Mouse (Mus musculus): Measurements from ENCODE around the gene Mapk9. TPM values are rescaled to one million over a fixed set of nuclear protein-coding genes. Genes with fewer than 3 reads are reported as not detected.

The Mapk9 gene
- polyA plus RNA-seq, 1 experiment from 2014 or later = 36.1 TPM

DNA sequence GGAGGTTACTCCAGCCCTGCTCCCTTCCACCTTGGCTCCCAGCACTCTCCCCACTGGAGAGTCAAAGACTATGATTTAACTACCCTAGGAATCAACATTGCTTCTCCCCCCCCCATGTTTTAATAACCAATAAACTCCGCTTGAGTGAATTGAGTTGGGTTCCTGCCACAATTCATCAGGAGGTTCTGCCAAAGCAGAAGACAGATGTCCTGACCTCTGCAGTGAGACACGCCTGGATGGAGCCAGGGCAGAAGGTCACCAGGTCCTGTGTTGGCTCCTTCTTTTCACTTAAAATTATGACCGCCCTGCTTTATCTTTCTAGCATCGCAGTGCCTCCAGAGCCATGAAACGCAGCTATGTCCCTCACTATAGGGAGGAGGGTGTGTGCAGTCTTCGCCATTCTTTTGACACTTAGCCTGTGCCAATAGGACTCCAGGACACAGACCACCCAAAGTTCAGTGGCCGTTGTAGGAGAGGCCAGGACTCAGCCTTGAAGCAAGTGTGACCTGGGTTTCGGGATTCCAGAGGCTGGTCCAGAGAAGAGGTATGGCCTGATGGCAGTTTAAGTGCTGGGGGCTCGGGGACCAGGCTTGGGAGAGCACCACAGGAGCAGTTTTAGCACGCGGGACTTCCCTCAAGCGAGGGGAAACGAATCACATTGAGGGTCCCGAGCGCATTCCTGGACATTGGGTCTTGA, 54.6 kb downstream of the Mapk9 start:
- H3K9me3 ChIP-seq = no peaks in the 10 kb centered on the region
- H3K4me1 ChIP-seq = peaks cover 9% of the 10 kb centered on the region
- H3K4me3 ChIP-seq = peak overlapping the region; percentile 59
- peak; percentile 36; the same call in 1 of the 2 replicates for ATAC-seq (ENCODE audit: borderline replicate concordance, extremely low read depth, low FRiP score, low TSS enrichment)
- 17% methylated on average over 15 of the region's 15 CpGs for WGBS
- peak overlapping the region; percentile 100 for H3K4me2 ChIP-seq
- H3K27me3 ChIP-seq = peaks cover 41% of the 10 kb centered on the region
- H3K9ac ChIP-seq = no peak overlapping the region
- H3K27ac ChIP-seq = no peak overlapping the region
- no peaks in the 10 kb centered on the region for H3K36me3 ChIP-seq

GRCm38 (mm10) chr11:49901659-49902458, 55.3 kb downstream of the Mapk9 start, which contains the start of gene Rasgef1c:
Gene Rasgef1c (plus strand): TSS chr11:49901835.
- Histone ChIP-seq H3K27ac (no peak within 1 kb of the TSS), H3K4me2 (peak within 1 kb of the TSS; percentile 100), H3K36me3 (no peaks in the 10 kb centered on the region), H3K9ac (peak within 1 kb of the TSS; percentile 33), H3K4me1 (peaks cover 9% of the 10 kb centered on the region), H3K27me3 (peaks cover 41% of the 10 kb centered on the region), H3K9me3 (no peaks in the 10 kb centered on the region), H3K4me3 (peak within 1 kb of the TSS; percentile 59)
- 2% methylated on average over 80 of the region's 99 CpGs for WGBS
- peak; percentile 71 for ATAC-seq (ENCODE audit: borderline replicate concordance, extremely low read depth, low FRiP score, low TSS enrichment)

- peaks cover 41% of the 10 kb centered on the region for H3K27me3 ChIP-seq
- ATAC-seq (ENCODE audit: borderline replicate concordance, extremely low read depth, low FRiP score, low TSS enrichment) = no peak
- no peak overlapping the region for H3K27ac ChIP-seq
Observed at GRCm38 (mm10) chr11:49903333-49903732, 56.8 kb downstream of the Mapk9 start.

GRCm38 (mm10) chr11:49918521-49919180, 72.1 kb downstream of the Mapk9 start:
- H3K9me3 ChIP-seq = no peaks in the 10 kb centered on the region
- no peak overlapping the region for H3K27ac ChIP-seq
- no peak overlapping the region for H3K9ac ChIP-seq
- H3K4me3 ChIP-seq = no peak overlapping the region
- no peaks in the 10 kb centered on the region for H3K4me1 ChIP-seq
- H3K4me2 ChIP-seq = no peak overlapping the region
- 46% methylated on average over 15 of the region's 15 CpGs for WGBS
- no peaks in the 10 kb centered on the region for H3K27me3 ChIP-seq
- no peak for ATAC-seq (ENCODE audit: borderline replicate concordance, extremely low read depth, low FRiP score, low TSS enrichment)
- no peaks in the 10 kb centered on the region for H3K36me3 ChIP-seq

More at GRCm38 (mm10) chr11:49903333-49903732, 56.8 kb downstream of the Mapk9 start:
- Histone ChIP-seq H3K4me1 (peaks cover 9% of the 10 kb centered on the region), H3K36me3 (no peaks in the 10 kb centered on the region), H3K4me3 (no peak overlapping the region), H3K9me3 (no peaks in the 10 kb centered on the region), H3K4me2 (no peak overlapping the region), H3K9ac (no peak overlapping the region)
- 14% methylated on average over 7 of the region's 7 CpGs for WGBS

GRCm38 (mm10) chr11:49919304-49919703, 72.8 kb downstream of the Mapk9 start:
- Histone ChIP-seq H3K27me3 (no peaks in the 10 kb centered on the region), H3K4me3 (no peak overlapping the region), H3K9ac (no peak overlapping the region), H3K4me2 (no peak overlapping the region), H3K4me1 (no peaks in the 10 kb centered on the region), H3K27ac (no peak overlapping the region), H3K9me3 (no peaks in the 10 kb centered on the region), H3K36me3 (no peaks in the 10 kb centered on the region)
- ATAC-seq (ENCODE audit: borderline replicate concordance, extremely low read depth, low FRiP score, low TSS enrichment) = no peak
- 76% methylated on average over 6 of the region's 6 CpGs for WGBS

GRCm38 (mm10) chr11:49923539-49923938, 77.0 kb downstream of the Mapk9 start:
- Histone ChIP-seq H3K4me1 (no peaks in the 10 kb centered on the region), H3K4me2 (no peak overlapping the region), H3K27ac (no peak overlapping the region), H3K4me3 (no peak overlapping the region), H3K36me3 (no peaks in the 10 kb centered on the region), H3K9ac (no peak overlapping the region), H3K27me3 (no peaks in the 10 kb centered on the region; the same call in 1 of the 2 replicates), H3K9me3 (no peaks in the 10 kb centered on the region)
- WGBS = 72% methylated on average over 9 of the region's 9 CpGs
- no peak for ATAC-seq (ENCODE audit: borderline replicate concordance, extremely low read depth, low FRiP score, low TSS enrichment)

GRCm38 (mm10) chr11:49926183-49926582, 79.6 kb downstream of the Mapk9 start:
- H3K4me2 ChIP-seq = no peak overlapping the region
- no peak overlapping the region for H3K4me3 ChIP-seq
- ATAC-seq (ENCODE audit: borderline replicate concordance, extremely low read depth, low FRiP score, low TSS enrichment) = no peak
- 0 out of 2 replicates have a peak, but pooled peaks cover 2% of the 10 kb centered on the region for H3K4me1 ChIP-seq
- no peak overlapping the region for H3K27ac ChIP-seq
- no peaks in the 10 kb centered on the region; the same call in 1 of the 2 replicates for H3K27me3 ChIP-seq
- H3K36me3 ChIP-seq = no peaks in the 10 kb centered on the region
- H3K9ac ChIP-seq = no peak overlapping the region
- 60% methylated on average over 7 of the region's 7 CpGs for WGBS
- no peaks in the 10 kb centered on the region for H3K9me3 ChIP-seq

DNA sequence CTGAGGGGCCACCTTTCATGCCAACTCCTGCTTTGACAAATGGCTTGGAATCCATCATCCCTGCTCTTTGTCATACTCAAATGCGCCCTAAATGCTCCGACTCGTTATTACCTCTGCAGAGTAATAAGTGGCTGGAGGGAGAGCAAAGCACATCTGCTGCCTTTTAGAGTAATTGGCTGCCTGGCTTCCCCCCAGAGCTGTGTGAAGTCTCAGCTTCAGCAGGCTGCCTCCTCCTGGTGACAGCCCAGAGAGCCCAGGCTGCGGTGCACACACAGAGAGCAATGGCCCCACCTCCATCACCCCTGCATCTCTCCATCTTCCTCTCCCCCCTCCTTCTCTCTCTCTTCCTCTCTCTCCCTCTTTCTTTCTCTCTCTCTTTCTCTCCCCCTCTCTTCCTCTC, 80.6 kb downstream of the Mapk9 start:
- Histone ChIP-seq H3K4me2 (no peak overlapping the region), H3K36me3 (no peaks in the 10 kb centered on the region), H3K4me3 (no peak overlapping the region), H3K9me3 (no peaks in the 10 kb centered on the region), H3K4me1 (0 out of 2 replicates have a peak, but pooled peaks cover 9% of the 10 kb centered on the region), H3K9ac (no peak overlapping the region), H3K27me3 (no peaks in the 10 kb centered on the region; the same call in 1 of the 2 replicates), H3K27ac (no peak overlapping the region)
- ATAC-seq (ENCODE audit: borderline replicate concordance, extremely low read depth, low FRiP score, low TSS enrichment) = no peak
- 25% methylated on average over 4 of the region's 4 CpGs for WGBS

DNA sequence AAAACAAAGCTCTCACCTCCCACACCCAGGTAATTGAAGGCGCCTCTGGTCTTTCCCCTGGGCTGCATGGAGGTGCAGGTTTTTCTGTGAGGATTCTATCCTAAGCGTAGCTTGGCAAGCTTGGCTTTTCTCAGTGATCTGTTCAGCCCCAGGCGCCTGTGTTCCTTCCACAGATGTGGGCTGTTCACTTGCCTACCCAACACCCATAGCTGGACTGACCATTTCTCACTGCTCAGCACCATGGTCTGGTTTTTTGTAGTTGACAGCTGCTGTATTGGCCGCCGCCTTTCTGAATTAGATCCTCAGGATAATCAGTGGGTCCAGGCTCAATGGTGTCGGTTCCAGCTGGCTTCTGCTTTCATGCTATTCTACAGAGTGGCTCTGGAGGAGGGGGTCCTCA, 81.1 kb downstream of the Mapk9 start:
- Histone ChIP-seq H3K4me2 (no peak overlapping the region), H3K4me3 (no peak overlapping the region), H3K27ac (no peak overlapping the region), H3K9me3 (no peaks in the 10 kb centered on the region), H3K9ac (no peak overlapping the region), H3K36me3 (no peaks in the 10 kb centered on the region), H3K4me1 (0 out of 2 replicates have a peak, but pooled peaks cover 9% of the 10 kb centered on the region), H3K27me3 (no peaks in the 10 kb centered on the region; the same call in 1 of the 2 replicates)
- no peak for ATAC-seq (ENCODE audit: borderline replicate concordance, extremely low read depth, low FRiP score, low TSS enrichment)
- WGBS = 65% methylated on average over 6 of the region's 6 CpGs

DNA sequence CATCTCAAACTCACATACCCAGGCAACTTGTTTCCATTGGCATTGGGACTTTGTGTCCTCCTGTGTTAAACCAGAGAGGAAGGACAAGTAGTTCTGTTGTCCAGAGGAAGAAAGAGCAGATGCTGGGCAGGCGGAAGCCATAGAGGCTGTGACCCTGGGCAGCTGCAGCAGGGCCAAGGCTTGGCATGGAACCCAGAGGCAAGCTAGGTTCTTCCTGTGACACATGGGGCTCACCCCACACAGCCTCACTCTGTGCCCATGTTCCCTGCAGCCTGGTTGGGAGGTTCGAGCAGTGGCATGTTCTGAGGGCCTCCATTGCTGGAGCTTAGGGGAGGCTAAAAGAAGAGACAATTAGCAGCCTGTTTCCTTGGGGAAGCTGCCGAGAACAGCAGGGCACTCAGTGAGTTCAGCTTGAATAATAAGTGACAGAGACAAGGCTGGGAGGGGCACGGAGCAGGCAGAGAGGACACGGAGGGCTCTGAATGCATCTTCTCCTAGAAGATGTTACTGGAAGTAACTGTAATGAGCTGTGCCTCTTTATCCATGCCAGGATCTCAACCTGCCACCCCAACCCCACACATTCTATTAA, 84.6 kb downstream of the Mapk9 start:
- 39% methylated on average over 5 of the region's 5 CpGs for WGBS
- ATAC-seq (ENCODE audit: borderline replicate concordance, extremely low read depth, low FRiP score, low TSS enrichment) = no peak
- Histone ChIP-seq H3K4me2 (no peak overlapping the region), H3K36me3 (no peaks in the 10 kb centered on the region), H3K4me3 (no peak overlapping the region), H3K27ac (no peak overlapping the region), H3K27me3 (no peaks in the 10 kb centered on the region; the same call in 1 of the 2 replicates), H3K9ac (no peak overlapping the region), H3K9me3 (no peaks in the 10 kb centered on the region), H3K4me1 (0 out of 2 replicates have a peak, but pooled peaks cover 9% of the 10 kb centered on the region)

- H3K36me3 ChIP-seq = no peaks in the 10 kb centered on the region
- no peak overlapping the region for H3K9ac ChIP-seq
- H3K27ac ChIP-seq = no peak overlapping the region
- 0 out of 2 replicates have a peak, but pooled peaks cover 9% of the 10 kb centered on the region for H3K4me1 ChIP-seq
- H3K27me3 ChIP-seq = no peaks in the 10 kb centered on the region; the same call in 1 of the 2 replicates
- no peak overlapping the region for H3K4me2 ChIP-seq
- no peak; the same call in 1 of the 2 replicates for ATAC-seq (ENCODE audit: borderline replicate concordance, extremely low read depth, low FRiP score, low TSS enrichment)
- no peaks in the 10 kb centered on the region for H3K9me3 ChIP-seq
- no peak overlapping the region for H3K4me3 ChIP-seq
- WGBS = 9% methylated on average over 7 of the region's 7 CpGs
Observed at GRCm38 (mm10) chr11:49931853-49932252, 85.3 kb downstream of the Mapk9 start.
